Mouse (Mus musculus): Measurements from ENCODE around the gene Cdk12. TPM values are rescaled to one million over a fixed set of nuclear protein-coding genes. Genes with fewer than 3 reads are reported as not detected.

The Cdk12 gene
- polyA plus RNA-seq, 1 experiment from 2014 or later: 6.4 TPM

GRCm38 (mm10) chr11:98318421-98319116 is 115.7 kb downstream of the Cdk12 start:
- Histone ChIP-seq H3K4me1 (ENCODE audit: control insufficient read depth, insufficient read depth, low read length) (no peaks in the 10 kb centered on the region), H3K9ac (ENCODE audit: low read length) (no peak overlapping the region), H3K9me3 (replicated peaks; ENCODE audit: control insufficient read depth, low read length) (no peaks in the 10 kb centered on the region), H3K4me3 (ENCODE audit: low read length) (no peak overlapping the region), H3K27me3 (ENCODE audit: control insufficient read depth, insufficient read depth, low read length) (peaks cover 88% of the 10 kb centered on the region), H3K27ac (ENCODE audit: low read length) (no peak overlapping the region), H3K4me2 (ENCODE audit: low read depth, low read length) (no peak overlapping the region), H3K36me3 (ENCODE audit: control insufficient read depth, insufficient read depth) (no peaks in the 10 kb centered on the region)
- WGBS: 1% methylated on average over 14 of the region's 14 CpGs
- ATAC-seq (replicated peaks; ENCODE audit: extremely low read depth, insufficient read depth, low FRiP score): no peak

GRCm38 (mm10) chr11:98319120-98319519 is 116.3 kb downstream of the Cdk12 start:
- no peak overlapping the region for H3K27ac ChIP-seq (ENCODE audit: low read length)
- 4% methylated on average over 15 of the region's 15 CpGs for WGBS
- no peak for ATAC-seq (replicated peaks; ENCODE audit: extremely low read depth, insufficient read depth, low FRiP score)

GRCm38 (mm10) chr11:98319544-98319943 is 116.7 kb downstream of the Cdk12 start:
- WGBS: 25% methylated on average over 4 of the region's 4 CpGs
- Histone ChIP-seq H3K9ac (ENCODE audit: low read length) (no peak overlapping the region), H3K4me1 (ENCODE audit: control insufficient read depth, insufficient read depth, low read length) (no peaks in the 10 kb centered on the region), H3K4me3 (ENCODE audit: low read length) (no peak overlapping the region), H3K4me2 (ENCODE audit: low read depth, low read length) (no peak overlapping the region), H3K36me3 (ENCODE audit: control insufficient read depth, insufficient read depth) (no peaks in the 10 kb centered on the region), H3K27me3 (ENCODE audit: control insufficient read depth, insufficient read depth, low read length) (peaks cover 90% of the 10 kb centered on the region), H3K9me3 (replicated peaks; ENCODE audit: control insufficient read depth, low read length) (no peaks in the 10 kb centered on the region), H3K27ac (ENCODE audit: low read length) (no peak overlapping the region)
- ATAC-seq (replicated peaks; ENCODE audit: extremely low read depth, insufficient read depth, low FRiP score): no peak

More at GRCm38 (mm10) chr11:98319120-98319519, 116.3 kb downstream of the Cdk12 start:
- no peak overlapping the region for H3K4me2 ChIP-seq (ENCODE audit: low read depth, low read length)
- H3K4me3 ChIP-seq (ENCODE audit: low read length): no peak overlapping the region
- H3K27me3 ChIP-seq (ENCODE audit: control insufficient read depth, insufficient read depth, low read length): peaks cover 89% of the 10 kb centered on the region
- H3K36me3 ChIP-seq (ENCODE audit: control insufficient read depth, insufficient read depth): no peaks in the 10 kb centered on the region
- no peaks in the 10 kb centered on the region for H3K9me3 ChIP-seq (replicated peaks; ENCODE audit: control insufficient read depth, low read length)
- no peak overlapping the region for H3K9ac ChIP-seq (ENCODE audit: low read length)
- H3K4me1 ChIP-seq (ENCODE audit: control insufficient read depth, insufficient read depth, low read length): no peaks in the 10 kb centered on the region

- Histone ChIP-seq H3K27me3 (ENCODE audit: control insufficient read depth, insufficient read depth, low read length) (peaks cover 93% of the 10 kb centered on the region), H3K9ac (ENCODE audit: low read length) (no peak overlapping the region), H3K4me2 (ENCODE audit: low read depth, low read length) (no peak overlapping the region), H3K4me3 (ENCODE audit: low read length) (no peak overlapping the region), H3K4me1 (ENCODE audit: control insufficient read depth, insufficient read depth, low read length) (no peaks in the 10 kb centered on the region), H3K27ac (ENCODE audit: low read length) (no peak overlapping the region), H3K36me3 (ENCODE audit: control insufficient read depth, insufficient read depth) (no peaks in the 10 kb centered on the region), H3K9me3 (replicated peaks; ENCODE audit: control insufficient read depth, low read length) (no peaks in the 10 kb centered on the region)
- WGBS: 4% methylated on average over 2 of the region's 2 CpGs
- no peak for ATAC-seq (replicated peaks; ENCODE audit: extremely low read depth, insufficient read depth, low FRiP score)
These were observed 117.1 kb downstream of the Cdk12 start for GRCm38 (mm10) chr11:98319944-98320343.

GRCm38 (mm10) chr11:98320381-98320780 is 117.5 kb downstream of the Cdk12 start:
- H3K4me1 ChIP-seq (ENCODE audit: control insufficient read depth, insufficient read depth, low read length): no peaks in the 10 kb centered on the region
- H3K9me3 ChIP-seq (replicated peaks; ENCODE audit: control insufficient read depth, low read length): no peaks in the 10 kb centered on the region
- no peak overlapping the region for H3K27ac ChIP-seq (ENCODE audit: low read length)
- H3K4me2 ChIP-seq (ENCODE audit: low read depth, low read length): no peak overlapping the region
- H3K27me3 ChIP-seq (ENCODE audit: control insufficient read depth, insufficient read depth, low read length): peaks cover 94% of the 10 kb centered on the region
- no peak overlapping the region for H3K4me3 ChIP-seq (ENCODE audit: low read length)
- no peak overlapping the region for H3K9ac ChIP-seq (ENCODE audit: low read length)
- no peaks in the 10 kb centered on the region for H3K36me3 ChIP-seq (ENCODE audit: control insufficient read depth, insufficient read depth)
- 12% methylated on average over 12 of the region's 12 CpGs for WGBS
- ATAC-seq (replicated peaks; ENCODE audit: extremely low read depth, insufficient read depth, low FRiP score): no peak

- Histone ChIP-seq H3K4me2 (ENCODE audit: low read depth, low read length) (no peak overlapping the region), H3K36me3 (ENCODE audit: control insufficient read depth, insufficient read depth) (no peaks in the 10 kb centered on the region), H3K27me3 (ENCODE audit: control insufficient read depth, insufficient read depth, low read length) (peaks cover 94% of the 10 kb centered on the region), H3K4me3 (ENCODE audit: low read length) (no peak overlapping the region), H3K4me1 (ENCODE audit: control insufficient read depth, insufficient read depth, low read length) (no peaks in the 10 kb centered on the region), H3K9me3 (replicated peaks; ENCODE audit: control insufficient read depth, low read length) (no peaks in the 10 kb centered on the region), H3K27ac (ENCODE audit: low read length) (no peak overlapping the region), H3K9ac (ENCODE audit: low read length) (no peak overlapping the region)
- ATAC-seq (replicated peaks; ENCODE audit: extremely low read depth, insufficient read depth, low FRiP score): no peak
- WGBS: 2% methylated on average over 30 of the region's 30 CpGs
These were observed 118.2 kb downstream of the Cdk12 start for GRCm38 (mm10) chr11:98320806-98321676.

GRCm38 (mm10) chr11:98321677-98322003 is 118.8 kb downstream of the Cdk12 start:
- Histone ChIP-seq H3K27ac (ENCODE audit: low read length) (no peak overlapping the region), H3K36me3 (ENCODE audit: control insufficient read depth, insufficient read depth) (no peaks in the 10 kb centered on the region), H3K9ac (ENCODE audit: low read length) (no peak overlapping the region), H3K4me2 (ENCODE audit: low read depth, low read length) (no peak overlapping the region), H3K27me3 (ENCODE audit: control insufficient read depth, insufficient read depth, low read length) (peaks cover 92% of the 10 kb centered on the region), H3K9me3 (replicated peaks; ENCODE audit: control insufficient read depth, low read length) (no peaks in the 10 kb centered on the region), H3K4me3 (ENCODE audit: low read length) (no peak overlapping the region), H3K4me1 (ENCODE audit: control insufficient read depth, insufficient read depth, low read length) (no peaks in the 10 kb centered on the region)
- no peak for ATAC-seq (replicated peaks; ENCODE audit: extremely low read depth, insufficient read depth, low FRiP score)
- 3% methylated on average over 5 of the region's 5 CpGs for WGBS

GRCm38 (mm10) chr11:98322159-98322558 is 119.3 kb downstream of the Cdk12 start:
- Histone ChIP-seq H3K4me2 (ENCODE audit: low read depth, low read length) (no peak overlapping the region), H3K9ac (ENCODE audit: low read length) (no peak overlapping the region), H3K9me3 (replicated peaks; ENCODE audit: control insufficient read depth, low read length) (no peaks in the 10 kb centered on the region), H3K36me3 (ENCODE audit: control insufficient read depth, insufficient read depth) (no peaks in the 10 kb centered on the region), H3K4me1 (ENCODE audit: control insufficient read depth, insufficient read depth, low read length) (no peaks in the 10 kb centered on the region), H3K4me3 (ENCODE audit: low read length) (no peak overlapping the region), H3K27ac (ENCODE audit: low read length) (no peak overlapping the region), H3K27me3 (ENCODE audit: control insufficient read depth, insufficient read depth, low read length) (peaks cover 92% of the 10 kb centered on the region)
- ATAC-seq (replicated peaks; ENCODE audit: extremely low read depth, insufficient read depth, low FRiP score): no peak
- WGBS: 7% methylated on average over 1 of the region's 1 CpGs

- WGBS: 5% methylated on average over 10 of the region's 10 CpGs
- no peak for ATAC-seq (replicated peaks; ENCODE audit: extremely low read depth, insufficient read depth, low FRiP score)
- Histone ChIP-seq H3K9ac (ENCODE audit: low read length) (no peak overlapping the region), H3K4me3 (ENCODE audit: low read length) (no peak overlapping the region), H3K27me3 (ENCODE audit: control insufficient read depth, insufficient read depth, low read length) (peaks cover 95% of the 10 kb centered on the region), H3K4me2 (ENCODE audit: low read depth, low read length) (no peak overlapping the region), H3K27ac (ENCODE audit: low read length) (no peak overlapping the region), H3K4me1 (ENCODE audit: control insufficient read depth, insufficient read depth, low read length) (peaks cover 5% of the 10 kb centered on the region), H3K9me3 (replicated peaks; ENCODE audit: control insufficient read depth, low read length) (no peaks in the 10 kb centered on the region), H3K36me3 (ENCODE audit: control insufficient read depth, insufficient read depth) (no peaks in the 10 kb centered on the region)
These were observed 120.4 kb downstream of the Cdk12 start for GRCm38 (mm10) chr11:98323136-98323866.
